28 mouse cellular contexts compared by ENCODE assay signal in the genomic region with DNA sequence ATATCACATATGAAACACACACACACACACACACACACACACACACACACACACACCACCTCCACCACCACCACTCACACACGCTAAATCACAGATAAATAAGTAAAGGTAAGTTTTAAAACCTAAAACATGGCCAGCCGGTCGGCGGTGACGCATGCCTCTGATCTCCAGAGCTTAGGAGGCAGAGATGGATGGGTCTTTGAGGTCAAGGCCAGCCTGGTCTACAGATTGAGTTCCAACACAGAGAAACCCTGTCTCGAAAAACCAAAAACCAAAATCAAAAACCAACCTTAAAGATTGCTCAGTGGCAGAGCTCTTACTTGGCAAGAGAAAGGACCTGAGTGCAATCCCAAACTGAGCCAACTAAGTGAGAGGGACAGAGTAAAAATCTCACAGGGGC. TPM values are rescaled to one million over a fixed set of nuclear protein-coding genes. Genes with fewer than 3 reads are reported as not detected.
DNase-seq lines count a peak whose midpoint lies in the region; ATAC-seq and TF ChIP-seq lines count a peak whose summit lies in the region.
"Had no signal": no experiment of that assay in that cellular context is flagged by ENCODE, and none has a peak within 500 bp of the region (broad histone marks: within the 10 kb centered on the region; RNA-seq: fewer than 3 reads in every experiment).

No protein-coding gene starts in this region.

- DNase-seq in adrenal gland, postnatal 14 days = peak; percentile 69
- no peak for DNase-seq in adrenal gland, postnatal 4 days (ENCODE audit: low spot score in 2 of 2)
- DNase-seq in adipocyte (ENCODE audit: low spot score) = peak; percentile 58
- DNase-seq in adrenal gland, postnatal 36 days = peak; percentile 66 to 72
- DNase-seq: cerebellum, adult 11 months; cerebellum, adult 2 months; cerebellum, adult 9-11 months; cerebellum, postnatal 25 days; forebrain, postnatal 0 days; gastrocnemius, postnatal 36 days; heart, adult 2 months; heart, postnatal 14 days; heart, postnatal 4 days; kidney, adult 18-20 months; kidney, adult 9 months had no signal

- H3K27ac ChIP-seq in intestine, postnatal 0 days (ENCODE audit: low read depth, low read length) = no peak overlapping the region
- H3K27ac ChIP-seq in intestine, embryonic 16.5 days (ENCODE audit: low read length) = no peak overlapping the region
- H3K27ac ChIP-seq: embryonic facial prominence, embryonic 12.5 days; embryonic facial prominence, embryonic 15.5 days; heart, adult 2 months; heart, embryonic 10.5 days; heart, embryonic 13.5 days; hindbrain, embryonic 14.5 days had no signal

- H3K36me3 ChIP-seq in intestine, postnatal 0 days (ENCODE audit: control insufficient read depth, insufficient read depth) = peaks cover 36% of the 10 kb centered on the region
- 0 out of 2 replicates have a peak, but pooled peaks cover 4% of the 10 kb centered on the region for H3K36me3 ChIP-seq in intestine, embryonic 16.5 days (ENCODE audit: control insufficient read depth, insufficient read depth, low read length)
- H3K36me3 ChIP-seq: embryonic facial prominence, embryonic 12.5 days; heart, embryonic 10.5 days had no signal

- ATAC-seq in intestine, postnatal 0 days = no peak
- ATAC-seq in intestine, embryonic 16.5 days = no peak
- no peak for ATAC-seq in cerebellum, adult (ENCODE audit: insufficient number of reproducible peaks, low FRiP score, low TSS enrichment)
- ATAC-seq: CD4-positive, CD25-positive, alpha-beta regulatory T cell, adult 4 months; forebrain, embryonic 14.5 days; forebrain, postnatal 0 days had no signal

- no peak for TF ChIP-seq CTCF in intestine, postnatal 0 days (IDR thresholded peaks at IDR 0.05; ENCODE audit: low read depth)

- no peaks in the 10 kb centered on the region; the same call in 1 of the 2 replicates for H3K4me1 ChIP-seq in intestine, postnatal 0 days (replicated peaks; ENCODE audit: control insufficient read depth, insufficient read depth, low read length)
- peaks cover 25% of the 10 kb centered on the region for H3K4me1 ChIP-seq in intestine, embryonic 16.5 days (ENCODE audit: control insufficient read depth, insufficient read depth, low read length)

- H3K4me3 ChIP-seq in intestine, postnatal 0 days (ENCODE audit: low read depth, low read length) = peak overlapping the region; percentile 45
- H3K4me3 ChIP-seq in intestine, embryonic 16.5 days (ENCODE audit: low read length) = no peak overlapping the region
- H3K4me3 ChIP-seq: embryonic facial prominence, embryonic 12.5 days; embryonic facial prominence, embryonic 15.5 days; heart, adult 2 months; heart, embryonic 10.5 days; heart, embryonic 13.5 days had no signal

- H3K27me3 ChIP-seq in intestine, postnatal 0 days (replicated peaks; ENCODE audit: control insufficient read depth, insufficient read depth, low read length) = no peaks in the 10 kb centered on the region
- no peaks in the 10 kb centered on the region for H3K27me3 ChIP-seq in intestine, embryonic 16.5 days (replicated peaks; ENCODE audit: control insufficient read depth, insufficient read depth, low read length)
- H3K27me3 ChIP-seq: embryonic facial prominence, embryonic 12.5 days; embryonic facial prominence, embryonic 15.5 days; heart, embryonic 13.5 days had no signal

- H3K9ac ChIP-seq in intestine, postnatal 0 days (ENCODE audit: low read depth, low read length) = no peak overlapping the region; the same call in 1 of the 2 replicates
- no peak overlapping the region for H3K9ac ChIP-seq in intestine, embryonic 16.5 days (ENCODE audit: low read depth, low read length)
- H3K9ac ChIP-seq: embryonic facial prominence, embryonic 12.5 days; embryonic facial prominence, embryonic 15.5 days; forebrain, postnatal 0 days; heart, embryonic 13.5 days; hindbrain, embryonic 14.5 days had no signal

- peak overlapping the region; percentile 67 for H3K4me2 ChIP-seq in intestine, postnatal 0 days (replicated peaks; ENCODE audit: low read depth)
- no peak overlapping the region for H3K4me2 ChIP-seq in intestine, embryonic 16.5 days (ENCODE audit: low read depth, low read length)
- H3K4me2 ChIP-seq: embryonic facial prominence, embryonic 12.5 days; embryonic facial prominence, embryonic 15.5 days; heart, embryonic 13.5 days; hindbrain, embryonic 14.5 days had no signal

- H3K9me3 ChIP-seq in intestine, postnatal 0 days (ENCODE audit: control insufficient read depth) = no peaks in the 10 kb centered on the region
- H3K9me3 ChIP-seq in intestine, embryonic 16.5 days (ENCODE audit: control insufficient read depth, low read length) = no peaks in the 10 kb centered on the region
- H3K9me3 ChIP-seq: embryonic facial prominence, embryonic 12.5 days; embryonic facial prominence, embryonic 15.5 days; heart, embryonic 10.5 days; heart, embryonic 13.5 days had no signal

- WGBS in intestine, postnatal 0 days = 90% methylated on average over 6 of the region's 6 CpGs
- 86% methylated on average over 6 of the region's 6 CpGs for WGBS in intestine, embryonic 16.5 days

RNA-seq across cellular contexts. Expression of a gene that starts 3.6 kb away (rescaled TPM):
- 138 and 152 TPM in 2 replicates for total RNA-seq in adrenal gland, postnatal 14 days (2021)
- 100 to 1,000 TPM in 1 of 2 experiments, 10 to 100 TPM in 1; 98.0 to 104 TPM for total RNA-seq in adrenal gland, postnatal 4 days (2021)
- polyA plus RNA-seq in intestine, postnatal 0 days (2015; fragmentation: Nextera tagmentation; extraction: Ambion mirVana) = 2,929 and 3,267 TPM in 2 replicates
- polyA plus RNA-seq in intestine, embryonic 16.5 days (2015; fragmentation: Nextera tagmentation; extraction: Ambion mirVana) = 334 and 458 TPM in 2 replicates
- 100 to 1,000 TPM; 116 to 138 TPM for total RNA-seq in adrenal gland, postnatal 36 days (2021)

RNA-seq across cellular contexts. Expression of a gene that starts 8.0 kb away (rescaled TPM):
- 38.2 and 39.1 TPM in 2 replicates for total RNA-seq in adrenal gland, postnatal 14 days (2021)
- total RNA-seq in adrenal gland, postnatal 4 days (2021) = 10 to 100 TPM; 77.0 to 81.8 TPM
- 81.8 and 85.6 TPM in 2 replicates for polyA plus RNA-seq in intestine, postnatal 0 days (2015; fragmentation: Nextera tagmentation; extraction: Ambion mirVana)
- 237 and 260 TPM in 2 replicates for polyA plus RNA-seq in intestine, embryonic 16.5 days (2015; fragmentation: Nextera tagmentation; extraction: Ambion mirVana)
- 10 to 100 TPM; 32.2 to 38.3 TPM for total RNA-seq in adrenal gland, postnatal 36 days (2021)

RNA-seq across cellular contexts. Expression of a gene that starts 24.2 kb away (rescaled TPM):
- 1,189 and 1,386 TPM in 2 replicates for total RNA-seq in adrenal gland, postnatal 14 days (2021)
- total RNA-seq in adrenal gland, postnatal 4 days (2021) = 1,000 to 10,000 TPM; 1,454 to 1,477 TPM
- polyA plus RNA-seq in intestine, postnatal 0 days (2015; fragmentation: Nextera tagmentation; extraction: Ambion mirVana) = 1,691 and 1,755 TPM in 2 replicates
- polyA plus RNA-seq in intestine, embryonic 16.5 days (2015; fragmentation: Nextera tagmentation; extraction: Ambion mirVana) = 1,613 and 1,701 TPM in 2 replicates
- 1,000 to 10,000 TPM; 1,231 to 1,372 TPM for total RNA-seq in adrenal gland, postnatal 36 days (2021)

RNA-seq across cellular contexts. Expression of a gene that starts 28.5 kb away (rescaled TPM):
- 1,693 and 2,079 TPM in 2 replicates for total RNA-seq in adrenal gland, postnatal 14 days (2021)
- total RNA-seq in adrenal gland, postnatal 4 days (2021) = 1,000 to 10,000 TPM; 2,237 to 2,371 TPM
- 1,616 and 1,752 TPM in 2 replicates for polyA plus RNA-seq in intestine, postnatal 0 days (2015; fragmentation: Nextera tagmentation; extraction: Ambion mirVana)
- polyA plus RNA-seq in intestine, embryonic 16.5 days (2015; fragmentation: Nextera tagmentation; extraction: Ambion mirVana) = 1,233 and 1,311 TPM in 2 replicates
- total RNA-seq in adrenal gland, postnatal 36 days (2021) = 1,000 to 10,000 TPM; 1,621 to 1,757 TPM

RNA-seq across cellular contexts. Expression of a gene that starts 36.0 kb away (rescaled TPM):
- total RNA-seq in adrenal gland, postnatal 14 days (2021) = not detected in 2 replicates
- not detected for total RNA-seq in adrenal gland, postnatal 4 days (2021)
- polyA plus RNA-seq in intestine, postnatal 0 days (2015; fragmentation: Nextera tagmentation; extraction: Ambion mirVana) = 0.70 and 0.82 TPM in 2 replicates
- polyA plus RNA-seq in intestine, embryonic 16.5 days (2015; fragmentation: Nextera tagmentation; extraction: Ambion mirVana) = 0.20 TPM in 1 of 2 replicates, not detected in the other
- not detected for total RNA-seq in adrenal gland, postnatal 36 days (2021)
- total RNA-seq: common myeloid progenitor, adult 5-6 weeks; forebrain, postnatal 0 days; gastrocnemius, adult 8-10 months; gastrocnemius, postnatal 36 days; heart, postnatal 4 days had no signal
- polyA plus RNA-seq: CD4-positive, CD25-positive, alpha-beta regulatory T cell, adult 4 months; forebrain, postnatal 0 days; hindbrain, embryonic 11.5 days; hindbrain, embryonic 14.5 days had no signal

Comparison
In these comparisons a context has a peak if more than half of its experiments do, and no peak if none do; other contexts are left out.
1. DNase-seq: peak in adrenal gland, postnatal 14 days (single experiment), adipocyte (single experiment) and adrenal gland, postnatal 36 days (2 of 2); none in adrenal gland, postnatal 4 days (0 of 2).